Mouse (Mus musculus): ENCODE data around the gene Calcoco1. TPM values are rescaled to one million over a fixed set of nuclear protein-coding genes. Genes with fewer than 3 reads are reported as not detected.

The Calcoco1 gene
- polyA plus RNA-seq, 1 experiment from 2014 or later, result 42.7 TPM

MicroRNAs encoded within 50 kb of the gene (microRNA counts, 519-probe panel; counts per million panel counts)
- microRNA mmu-miR-688, result not detected

Small RNA genes within 50 kb of the gene (microRNA-seq; reads per million reads assigned to microRNA genes)
- not detected for gene Mir688

Other genes with a start within 250 kb of the Calcoco1 start
- gene Gm10337, start 218.5 kb downstream of the Calcoco1 start, polyA plus RNA-seq (2016; fragmentation: Nextera tagmentation; extraction: Ambion mirVana), result 3.9 and 7.9 TPM in 2 replicates
- 39.4 and 40.1 TPM in 2 replicates for gene Map3k12, start 205.1 kb downstream of the Calcoco1 start, polyA plus RNA-seq (2016; fragmentation: Nextera tagmentation; extraction: Ambion mirVana)
- gene Tarbp2, start 204.0 kb downstream of the Calcoco1 start, polyA plus RNA-seq (2016; fragmentation: Nextera tagmentation; extraction: Ambion mirVana), result 91.9 and 93.5 TPM in 2 replicates
- gene Npff, start 197.2 kb downstream of the Calcoco1 start, polyA plus RNA-seq (2016; fragmentation: Nextera tagmentation; extraction: Ambion mirVana), result 2.7 and 2.9 TPM in 2 replicates
- gene Gm28047, start 97.1 kb downstream of the Calcoco1 start, polyA plus RNA-seq (2016; fragmentation: Nextera tagmentation; extraction: Ambion mirVana), result 0.40 TPM in 1 of 2 replicates, not detected in the other
- 21.6 and 22.7 TPM in 2 replicates for gene Atf7, start 96.7 kb downstream of the Calcoco1 start, polyA plus RNA-seq (2016; fragmentation: Nextera tagmentation; extraction: Ambion mirVana)
- gene Atp5g2, start 49.8 kb downstream of the Calcoco1 start, polyA plus RNA-seq (2016; fragmentation: Nextera tagmentation; extraction: Ambion mirVana), result 67.4 and 67.5 TPM in 2 replicates
- gene Hoxc13, start 198.9 kb upstream of the Calcoco1 start, polyA plus RNA-seq (2016; fragmentation: Nextera tagmentation; extraction: Ambion mirVana), result 0.13 TPM in 1 of 2 replicates, not detected in the other
- not detected in 2 replicates for gene Hoxc12, start 214.6 kb upstream of the Calcoco1 start, polyA plus RNA-seq (2016; fragmentation: Nextera tagmentation; extraction: Ambion mirVana)
- not detected in 2 replicates for gene Hoxc11, start 232.2 kb upstream of the Calcoco1 start, polyA plus RNA-seq (2016; fragmentation: Nextera tagmentation; extraction: Ambion mirVana)
- gene Hoxc10, start 244.6 kb upstream of the Calcoco1 start, polyA plus RNA-seq (2016; fragmentation: Nextera tagmentation; extraction: Ambion mirVana), result not detected in 2 replicates
- gene Hoxc5, start 245.3 kb upstream of the Calcoco1 start, polyA plus RNA-seq (2016; fragmentation: Nextera tagmentation; extraction: Ambion mirVana), result not detected in 2 replicates